Mouse (Mus musculus) bone marrow macrophage, adult 2 months (primary cell): ENCODE measurements around the gene Fam160a1.

Source experiments
- CTCF ChIP-seq: IDR thresholded peaks from 2 replicates; pipeline ENCODE4 v1.5.1; 2012; ENCODE audit warnings: low read depth, mild to moderate bottlenecking, low read length, moderate library complexity
- POLR2A ChIP-seq: IDR thresholded peaks from 2 replicates; pipeline ENCODE4 v1.6.1; 2012; ENCODE audit warnings: mild to moderate bottlenecking, low read depth, low read length, borderline replicate concordance

DNA sequence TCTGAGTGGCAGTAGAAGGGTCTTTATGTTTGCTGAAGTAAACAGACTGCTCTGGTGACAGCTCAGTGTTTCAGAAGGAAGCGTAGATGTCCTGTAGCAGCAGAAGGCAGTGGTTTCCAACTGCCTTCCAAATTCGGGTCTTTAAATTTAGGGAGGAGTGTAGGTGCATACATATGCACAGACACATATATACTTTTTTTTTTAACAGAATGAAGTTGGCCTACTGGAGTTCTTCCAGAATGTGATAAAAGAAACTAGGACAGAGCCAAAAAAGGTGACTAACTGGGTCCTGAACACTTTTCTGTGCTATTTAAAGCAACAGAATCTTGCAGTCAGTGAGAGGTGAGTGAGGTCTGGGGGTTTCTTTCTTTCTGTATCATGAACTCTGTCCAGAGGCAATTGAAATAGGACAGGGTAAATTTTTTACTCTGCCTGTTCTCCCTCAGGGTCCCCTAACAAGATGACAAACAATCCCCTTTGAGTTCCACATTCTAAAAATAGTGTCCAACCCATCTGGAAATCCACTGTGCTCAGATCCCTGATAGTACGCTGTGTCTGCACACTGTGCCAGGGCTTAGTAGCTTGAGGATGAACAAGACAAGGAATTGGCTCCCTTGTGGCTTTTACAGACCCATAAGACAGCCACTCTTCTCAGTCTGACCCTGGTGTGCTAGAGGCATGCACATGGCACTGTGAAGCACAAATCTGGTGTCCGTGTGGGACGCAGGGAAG lies 180.2 kb downstream of the Fam160a1 start:
- TF ChIP-seq CTCF: no peak
- no peak for TF ChIP-seq POLR2A
